Mouse (Mus musculus): ENCODE measurements around the gene 1700020D05Rik.
A peak's percentile ranks its signal among the peaks of the same experiment; 100 is the strongest.

The 1700020D05Rik gene

GRCm38 (mm10) chr19:5494314-5494713, 9.3 kb downstream of the 1700020D05Rik start:
- no peak for DNase-seq

DNA sequence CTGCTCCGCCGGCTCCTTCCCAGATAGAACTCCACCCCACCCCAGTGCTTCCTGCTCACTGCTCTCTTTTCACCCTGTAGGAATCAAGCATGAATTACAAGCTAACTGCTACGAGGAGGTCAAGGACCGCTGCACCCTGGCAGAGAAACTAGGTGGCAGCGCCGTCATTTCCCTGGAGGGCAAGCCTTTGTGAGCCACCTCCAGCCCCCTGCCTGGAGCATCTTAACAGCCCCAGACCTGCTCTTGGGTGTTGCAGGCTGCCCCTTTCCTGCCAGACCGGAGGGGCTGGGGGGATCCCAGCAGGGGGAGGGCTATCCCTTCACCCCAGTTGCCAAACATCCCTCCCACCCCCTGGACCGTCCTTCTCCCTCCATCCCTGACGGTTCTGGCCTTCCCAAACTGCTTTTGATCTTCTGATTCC, 10.3 kb downstream of the 1700020D05Rik start:
- peak; percentile 94 for DNase-seq

DNA sequence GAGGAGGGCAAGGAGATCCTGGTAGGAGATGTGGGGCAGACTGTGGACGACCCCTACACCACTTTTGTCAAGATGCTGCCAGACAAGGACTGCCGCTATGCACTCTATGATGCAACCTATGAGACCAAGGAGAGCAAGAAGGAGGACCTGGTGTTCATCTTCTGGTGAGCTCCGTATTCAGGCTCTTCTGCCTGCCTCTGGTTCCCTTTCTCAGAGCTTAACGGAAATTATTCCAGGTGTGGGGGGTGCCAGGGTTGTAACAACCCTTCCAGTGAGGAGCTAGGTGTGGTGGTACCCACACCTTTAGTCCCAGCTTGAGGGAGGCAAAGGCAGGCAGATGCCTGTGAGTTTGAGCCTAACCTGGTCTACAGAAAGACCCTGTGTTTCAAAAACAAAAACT, 10.9 kb downstream of the 1700020D05Rik start:
- peak; percentile 93 for DNase-seq

DNA sequence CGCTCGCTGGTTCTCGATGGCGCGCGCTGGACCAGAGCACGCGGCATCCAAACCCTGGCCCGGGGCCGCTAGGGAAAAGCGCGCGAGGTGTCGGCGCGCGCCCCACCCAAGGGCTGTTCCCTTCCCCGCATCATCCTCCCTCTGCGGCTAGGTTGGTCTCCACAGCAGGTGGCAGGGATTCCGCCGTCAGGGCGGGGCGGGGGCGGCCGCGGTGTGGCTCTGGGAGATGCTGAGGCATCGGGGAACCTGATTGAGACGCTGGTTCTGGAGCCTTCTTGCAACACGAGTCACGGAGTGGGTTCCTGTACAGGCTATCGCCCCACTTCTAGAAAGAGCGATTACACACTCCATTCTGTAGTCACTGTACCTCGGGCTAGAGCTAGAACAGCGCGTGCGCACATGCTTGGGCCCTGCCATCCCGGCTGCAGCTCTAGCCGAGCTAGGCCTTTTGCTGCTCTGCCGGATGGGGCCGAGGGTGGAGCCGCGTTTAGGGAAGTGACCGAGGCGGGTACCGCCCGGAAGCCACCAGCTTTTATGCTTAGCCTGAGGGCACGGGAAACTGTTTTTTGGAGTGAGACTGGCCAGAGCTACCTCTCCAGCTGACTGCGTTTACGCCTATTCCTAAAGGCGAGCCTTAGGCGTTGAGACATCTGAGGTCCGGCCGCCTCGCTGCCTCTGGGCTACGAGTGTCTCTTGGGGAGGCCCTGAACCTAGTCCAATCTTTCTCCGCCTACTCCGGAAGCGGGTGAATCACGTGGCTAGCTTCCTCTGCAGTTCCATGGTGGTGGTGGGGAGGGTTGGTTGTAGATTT, 12.5 kb downstream of the 1700020D05Rik start:
- DNase-seq, result peak; percentile 99

- DNase-seq, result peak; percentile 100
Observed at GRCm38 (mm10) chr19:5490313-5490897, 13.2 kb downstream of the 1700020D05Rik start, which contains the start of gene Cfl1. Cfl1 (plus strand) TSS chr19:5490455.

- peak; percentile 93 for DNase-seq
Observed at GRCm38 (mm10) chr19:5489721-5490120, 13.9 kb downstream of the 1700020D05Rik start.

GRCm38 (mm10) chr19:5488878-5489571, 14.6 kb downstream of the 1700020D05Rik start:
- DNase-seq, result peak; percentile 100

GRCm38 (mm10) chr19:5487768-5488550, 15.6 kb downstream of the 1700020D05Rik start, which contains the start of gene Mus81:
Mus81 (minus strand) TSS chr19:5488402.
- DNase-seq, result peak; percentile 100

- DNase-seq, result peak; percentile 92
Observed at GRCm38 (mm10) chr19:5486771-5487170, 16.8 kb downstream of the 1700020D05Rik start.

DNA sequence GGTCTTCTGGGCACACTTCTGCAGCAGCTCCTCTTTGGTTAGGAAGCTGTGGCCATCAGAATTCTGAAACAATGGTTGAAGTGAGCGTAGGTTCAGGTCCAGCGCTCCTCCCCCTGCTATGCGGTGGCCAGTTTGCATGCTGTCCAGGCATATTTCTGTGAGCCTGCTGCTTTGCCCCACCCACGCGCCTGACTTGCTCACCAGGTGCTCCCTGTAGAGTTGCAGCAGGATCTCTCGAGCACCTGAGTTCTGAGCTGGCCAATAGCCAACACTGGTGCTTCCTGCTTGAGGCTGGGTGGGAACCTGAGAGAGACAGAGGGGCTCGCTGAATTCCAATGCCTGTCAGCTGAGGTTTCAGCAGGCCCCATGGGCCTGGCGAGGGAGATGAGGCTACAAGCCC, 17.3 kb downstream of the 1700020D05Rik start:
- DNase-seq, result peak; percentile 96

- no peak for DNase-seq
Observed at GRCm38 (mm10) chr19:5485821-5486220, 17.8 kb downstream of the 1700020D05Rik start.

- DNase-seq, result peak; percentile 90
Observed at GRCm38 (mm10) chr19:5485371-5485770, 18.2 kb downstream of the 1700020D05Rik start.

- no peak for DNase-seq
Observed at GRCm38 (mm10) chr19:5484496-5484895, 19.1 kb downstream of the 1700020D05Rik start.

- DNase-seq, result peak; percentile 93
Observed at GRCm38 (mm10) chr19:5483386-5484359, 19.9 kb downstream of the 1700020D05Rik start.

DNA sequence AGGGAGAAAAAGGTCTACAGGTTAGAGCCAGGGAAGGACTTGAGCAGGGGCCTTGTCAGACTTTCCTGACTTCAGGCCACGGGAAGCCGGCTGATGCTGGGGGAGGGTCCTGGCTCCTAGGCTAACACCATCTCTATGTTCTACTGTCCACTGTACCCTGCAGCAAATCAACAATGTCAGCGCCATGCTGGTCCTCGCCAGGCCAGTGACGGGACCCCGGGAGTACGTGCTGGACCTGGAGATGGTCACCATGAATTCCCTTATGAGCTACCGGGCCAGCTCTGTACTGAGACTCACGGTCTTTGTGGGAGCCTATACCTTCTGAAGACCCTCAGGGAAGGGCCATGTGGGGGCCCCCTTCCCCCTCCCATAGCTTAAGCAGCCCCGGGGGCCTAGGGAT, 22.2 kb downstream of the 1700020D05Rik start:
- DNase-seq, result peak; percentile 90

- peak; percentile 87 for DNase-seq
Observed at GRCm38 (mm10) chr19:5480016-5480415, 23.6 kb downstream of the 1700020D05Rik start.

DNA sequence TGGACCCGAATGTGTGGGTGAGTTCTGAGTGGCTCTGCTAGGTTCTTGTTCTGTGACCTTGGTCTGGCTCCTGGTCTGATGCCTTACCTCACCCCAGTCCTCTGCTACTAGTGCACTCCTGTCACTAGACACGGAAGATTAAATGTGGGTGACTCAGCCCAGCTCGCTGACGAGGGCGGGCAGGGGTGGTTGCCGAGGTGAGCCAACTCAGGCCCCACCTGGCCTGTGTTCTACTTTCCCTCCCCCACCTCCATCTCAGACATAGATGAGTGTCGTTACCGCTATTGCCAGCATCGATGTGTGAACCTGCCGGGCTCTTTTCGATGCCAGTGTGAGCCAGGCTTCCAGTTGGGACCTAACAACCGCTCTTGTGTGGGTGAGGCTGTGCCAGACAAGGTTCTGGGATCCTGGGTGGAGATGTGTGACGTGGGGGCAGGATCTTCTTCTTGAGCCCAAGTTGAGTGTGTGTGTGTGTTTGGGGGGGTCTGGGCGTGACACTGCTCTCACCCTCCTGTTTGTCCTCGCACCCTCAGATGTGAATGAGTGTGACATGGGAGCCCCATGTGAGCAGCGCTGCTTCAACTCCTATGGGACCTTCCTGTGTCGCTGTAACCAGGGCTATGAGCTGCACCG, 25.8 kb downstream of the 1700020D05Rik start:
- peak; percentile 90 for DNase-seq

DNA sequence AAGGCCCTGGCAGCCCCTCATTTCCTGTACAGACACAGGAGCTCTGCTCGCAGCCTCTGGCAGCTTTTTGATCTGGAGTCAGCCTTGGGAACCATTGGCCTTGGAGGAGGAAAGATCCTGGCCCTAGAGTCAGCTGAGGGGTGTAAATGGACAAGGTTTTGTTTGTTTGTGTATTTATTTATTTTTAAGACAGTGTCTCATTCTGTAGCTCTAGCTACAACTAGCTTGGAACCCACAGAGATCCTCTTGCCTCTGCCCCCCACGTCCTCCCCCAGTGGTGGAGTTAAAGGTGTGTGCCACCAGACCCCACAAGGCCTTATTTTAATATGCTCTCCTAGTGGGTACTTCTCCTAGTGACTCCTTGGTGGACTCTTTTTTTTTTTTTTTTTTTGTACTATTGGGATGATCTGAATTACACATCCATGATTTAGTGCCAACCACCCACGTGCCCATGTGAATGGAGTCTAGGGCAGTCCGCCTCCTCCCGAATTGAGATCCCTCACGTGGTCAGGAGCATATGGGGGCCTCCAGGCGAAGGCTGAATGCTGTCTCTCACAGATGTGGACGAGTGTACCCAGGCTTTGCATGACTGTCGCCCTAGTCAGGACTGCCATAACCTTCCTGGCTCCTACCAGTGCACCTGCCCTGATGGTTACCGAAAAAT, 26.5 kb downstream of the 1700020D05Rik start:
- peak; percentile 83 for DNase-seq

GRCm38 (mm10) chr19:5475069-5475714, 28.4 kb downstream of the 1700020D05Rik start:
- peak; percentile 95 for DNase-seq
